Mouse (Mus musculus) embryo, embryonic 11 days (tissue): ENCODE data around the gene Anapc13.

ENCODE experiments used
- DNase-seq: peaks from one replicate; pipeline ENCODE4 v3.0.0-alpha.2; 2015

Gene Anapc13

DNA sequence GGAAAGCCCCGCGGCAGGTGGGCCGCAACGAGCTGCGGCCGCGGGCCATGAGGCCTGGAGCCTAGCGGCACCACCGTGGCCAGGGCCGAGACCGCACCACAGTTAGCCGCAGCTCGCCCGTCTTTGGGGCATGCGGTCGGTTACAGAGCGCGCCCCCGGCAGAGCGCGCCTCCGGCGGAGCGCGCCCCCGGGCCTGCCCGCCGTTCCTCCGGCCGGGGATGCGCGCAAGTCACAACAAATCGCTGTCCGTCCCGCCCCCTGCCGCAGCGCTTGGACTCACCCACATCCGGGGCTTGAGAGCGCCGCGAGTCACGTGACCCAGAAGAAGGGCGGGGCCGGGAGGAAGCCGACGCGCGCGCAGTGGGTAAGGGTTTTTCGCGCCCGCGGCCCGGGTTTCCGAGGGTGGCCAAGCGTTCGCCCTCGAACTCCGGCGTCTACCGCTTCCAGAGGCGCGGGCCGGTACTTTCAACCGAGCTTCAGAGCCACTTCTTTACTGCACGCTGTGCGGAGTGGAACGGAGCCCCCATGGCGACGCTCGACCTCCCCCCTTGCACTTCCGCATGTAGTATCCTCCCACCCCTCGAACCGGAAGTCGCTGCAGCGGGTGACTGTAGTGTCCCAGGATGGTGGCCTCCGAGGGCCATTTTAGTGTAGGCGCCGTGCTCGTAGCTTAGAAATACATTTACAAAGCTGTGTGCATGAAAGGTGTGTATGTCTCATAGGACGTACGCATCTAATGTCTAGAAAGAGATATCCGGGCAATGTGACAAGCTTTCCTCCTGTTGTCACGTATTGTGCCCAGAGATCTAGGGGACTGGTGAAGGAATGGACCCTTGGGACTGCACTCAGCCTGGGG is at the start of gene Anapc13, which contains the start of gene Cep63:
Gene Anapc13 (plus strand): TSS at position 314 of the 856 bp plus-strand sequence.
Gene Cep63 (minus strand): TSS at position 552 of the 856 bp plus-strand sequence.
- peak; percentile 99 for DNase-seq

- no peak for DNase-seq
Measured at GRCm38 (mm10) chr9:102577480-102577879, 48.6 kb upstream of the Anapc13 start.

GRCm38 (mm10) chr9:102581921-102582469 is 44.1 kb upstream of the Anapc13 start:
- DNase-seq, result no peak

DNA sequence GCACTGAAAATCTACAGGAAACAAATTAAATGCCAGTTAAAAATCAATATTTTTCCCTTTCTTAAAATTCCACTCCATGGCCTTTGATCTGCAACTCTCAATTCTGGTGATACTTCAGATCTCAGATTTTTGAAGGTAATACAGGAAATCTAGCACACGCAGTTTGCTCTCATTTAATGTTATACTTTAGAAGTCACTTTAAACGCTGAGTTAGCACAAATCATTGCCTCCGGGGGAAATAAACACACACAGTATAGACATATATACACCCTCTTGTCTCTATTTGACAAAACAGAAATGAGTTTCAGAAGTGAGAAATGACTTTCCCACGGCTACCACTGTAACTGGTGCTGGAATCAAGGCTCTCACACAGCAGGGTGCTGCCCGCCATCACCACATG is 38.7 kb upstream of the Anapc13 start:
- DNase-seq, result no peak

GRCm38 (mm10) chr9:102594667-102595393 is 31.3 kb upstream of the Anapc13 start:
- DNase-seq, result no peak

DNA sequence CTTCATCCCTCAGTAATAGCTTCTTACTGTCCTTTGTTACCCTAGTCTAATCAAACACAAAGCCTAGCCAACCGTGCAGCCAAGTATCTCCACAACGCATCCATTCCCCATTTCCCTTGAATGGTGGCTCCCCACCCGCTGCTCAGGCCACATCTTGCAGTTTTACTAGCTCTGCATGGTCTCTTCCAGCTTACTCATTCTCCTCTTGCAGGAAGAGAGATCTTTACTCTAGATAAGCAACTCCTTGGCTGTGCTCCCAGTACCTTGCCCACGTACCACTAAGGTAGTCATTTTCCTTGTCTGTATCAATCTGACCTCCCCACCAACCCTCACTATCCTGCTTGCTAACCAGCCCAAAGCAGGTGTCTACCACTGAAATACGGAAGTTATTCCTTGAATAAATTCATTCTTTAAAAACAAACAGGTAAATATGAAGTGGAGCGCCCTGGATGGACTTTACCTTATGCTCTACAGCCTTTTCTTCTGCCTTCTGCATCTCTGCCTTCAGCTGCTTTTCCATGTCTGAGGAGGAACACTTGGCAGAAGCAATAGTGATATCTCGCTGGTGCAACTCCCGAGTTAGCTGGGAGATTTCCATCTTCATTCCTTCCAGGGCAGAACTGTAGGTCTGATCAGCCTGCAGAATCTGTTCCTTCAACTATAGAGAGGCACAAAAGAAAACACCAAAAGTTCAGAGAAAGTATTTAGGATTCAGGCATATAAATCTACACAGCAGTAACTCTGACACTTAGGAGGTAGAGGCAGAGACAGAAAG is 30.2 kb upstream of the Anapc13 start:
- no peak for DNase-seq

- DNase-seq, result no peak
Measured at GRCm38 (mm10) chr9:102601187-102601586, 24.9 kb upstream of the Anapc13 start.

- no peak for DNase-seq
Measured at GRCm38 (mm10) chr9:102601666-102602065, 24.4 kb upstream of the Anapc13 start.

GRCm38 (mm10) chr9:102605162-102605561 is 20.9 kb upstream of the Anapc13 start:
- DNase-seq, result no peak

DNA sequence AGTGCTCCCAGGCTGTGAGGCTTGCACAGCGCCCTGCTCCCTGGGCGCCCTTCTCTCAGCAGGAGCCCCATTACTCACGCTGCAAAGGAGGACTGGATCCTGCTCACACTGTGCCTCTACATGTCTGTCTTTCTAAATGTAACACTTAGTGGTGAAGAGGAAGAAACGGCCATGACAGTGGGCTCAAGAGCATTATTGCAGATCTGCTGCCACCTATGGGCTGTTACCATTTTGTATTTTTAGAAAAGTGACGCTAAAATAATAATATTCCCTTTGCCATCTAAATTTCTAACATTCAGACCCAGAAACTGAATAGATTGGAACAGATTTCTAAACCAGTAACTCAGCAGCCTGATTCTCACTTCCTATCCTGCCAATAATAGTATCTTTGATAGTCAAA is 18.6 kb upstream of the Anapc13 start:
- no peak for DNase-seq

DNA sequence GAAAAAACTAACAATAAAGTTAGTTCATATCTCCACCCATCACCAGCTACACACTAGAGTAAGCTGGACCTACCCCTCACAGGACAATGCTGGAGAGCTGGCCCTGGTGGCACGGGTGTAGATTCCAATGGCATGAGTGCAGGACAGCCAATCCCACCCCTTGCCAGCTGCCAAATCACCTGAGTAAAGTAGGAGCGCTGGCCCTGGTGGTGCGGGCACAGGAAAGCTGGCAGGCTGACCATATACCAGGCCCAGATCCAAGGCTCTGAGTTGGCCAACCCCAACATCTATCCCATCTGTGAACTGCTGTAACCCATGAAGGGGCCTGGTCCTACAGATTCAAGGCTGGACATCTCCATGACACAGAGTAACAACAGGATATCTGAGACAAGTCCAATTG is 16.9 kb upstream of the Anapc13 start:
- DNase-seq, result no peak

- DNase-seq, result no peak
Measured at GRCm38 (mm10) chr9:102615071-102615470, 11.0 kb upstream of the Anapc13 start.

DNA sequence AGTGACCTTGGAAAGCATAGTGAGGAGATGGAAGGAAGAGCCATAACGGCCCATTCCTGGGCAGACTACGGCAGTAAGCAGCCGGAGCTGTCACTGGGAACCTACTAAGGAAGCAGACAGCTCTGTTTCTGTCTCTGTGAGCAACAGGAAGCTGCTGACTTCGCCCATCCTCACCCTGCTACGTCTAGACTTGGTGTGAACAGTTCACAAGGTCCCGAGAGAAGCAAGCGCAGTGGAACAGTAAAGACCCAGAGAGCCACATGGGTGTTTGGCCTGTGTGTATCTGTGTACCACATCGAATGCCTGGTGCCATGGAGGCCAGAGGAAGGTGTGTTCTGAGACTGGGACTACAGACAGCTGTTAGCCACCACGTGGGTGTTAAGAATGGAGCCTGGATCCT is 9.8 kb upstream of the Anapc13 start:
- DNase-seq, result no peak

GRCm38 (mm10) chr9:102621385-102621784 is 4.7 kb upstream of the Anapc13 start:
- no peak for DNase-seq

GRCm38 (mm10) chr9:102622192-102622857 is 3.8 kb upstream of the Anapc13 start:
- peak; percentile 82 for DNase-seq

GRCm38 (mm10) chr9:102622876-102623275 is 3.2 kb upstream of the Anapc13 start:
- no peak for DNase-seq

GRCm38 (mm10) chr9:102623581-102623980 is 2.5 kb upstream of the Anapc13 start:
- no peak for DNase-seq

DNA sequence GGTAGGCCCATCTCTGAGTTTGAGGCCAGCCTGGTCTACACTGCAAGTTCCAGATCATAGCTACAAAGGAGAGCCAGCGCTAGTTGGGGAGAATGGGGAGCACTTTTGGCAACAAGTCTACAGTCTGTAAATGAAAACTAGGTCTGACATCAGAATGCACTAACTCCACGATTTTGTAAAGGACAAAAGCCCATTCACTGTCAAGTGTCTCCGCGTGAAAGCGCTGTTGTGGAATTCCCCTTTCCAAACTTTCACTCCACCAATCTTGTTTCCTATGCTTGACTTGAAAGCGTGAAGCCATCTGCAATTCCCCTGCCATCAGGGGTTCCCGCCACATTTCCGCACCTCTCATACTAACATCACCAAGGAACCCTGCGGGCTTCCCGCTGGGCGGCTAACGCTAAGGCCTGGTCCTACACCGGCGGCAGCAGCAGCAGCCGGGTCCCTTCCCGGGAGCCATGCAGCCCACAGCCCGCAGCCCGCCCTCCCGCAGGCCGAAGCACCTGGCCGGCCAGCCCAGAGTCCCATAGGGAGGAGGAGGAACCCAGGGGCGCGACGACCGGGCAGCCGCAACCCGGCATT is 604 bp upstream of the Anapc13 start:
- DNase-seq, result peak; percentile 64

GRCm38 (mm10) chr9:102626839-102627225 is 736 bp downstream of the Anapc13 start:
- no peak for DNase-seq

DNA sequence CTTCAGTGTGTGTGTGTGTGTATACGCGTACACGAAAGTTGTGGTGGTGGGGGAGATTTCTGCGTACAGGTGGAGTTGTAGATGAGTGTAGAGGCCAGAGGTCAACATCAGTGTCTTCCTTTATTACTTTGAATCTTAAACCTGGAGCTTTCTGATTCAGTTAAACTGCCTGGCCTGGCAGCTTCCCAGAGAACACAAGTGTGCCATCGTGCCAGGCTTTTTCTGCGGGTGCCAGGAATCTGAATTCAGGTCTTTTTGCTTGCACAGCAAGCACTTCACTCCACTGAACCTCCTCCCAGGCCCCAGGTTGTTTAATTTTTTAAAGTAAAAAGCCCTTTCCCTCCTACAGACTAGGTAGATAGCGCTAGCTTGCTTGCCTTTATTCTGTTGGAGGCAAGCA is 1.3 kb downstream of the Anapc13 start:
- DNase-seq, result no peak

GRCm38 (mm10) chr9:102629052-102629451 is 3.0 kb downstream of the Anapc13 start:
- DNase-seq, result no peak

DNA sequence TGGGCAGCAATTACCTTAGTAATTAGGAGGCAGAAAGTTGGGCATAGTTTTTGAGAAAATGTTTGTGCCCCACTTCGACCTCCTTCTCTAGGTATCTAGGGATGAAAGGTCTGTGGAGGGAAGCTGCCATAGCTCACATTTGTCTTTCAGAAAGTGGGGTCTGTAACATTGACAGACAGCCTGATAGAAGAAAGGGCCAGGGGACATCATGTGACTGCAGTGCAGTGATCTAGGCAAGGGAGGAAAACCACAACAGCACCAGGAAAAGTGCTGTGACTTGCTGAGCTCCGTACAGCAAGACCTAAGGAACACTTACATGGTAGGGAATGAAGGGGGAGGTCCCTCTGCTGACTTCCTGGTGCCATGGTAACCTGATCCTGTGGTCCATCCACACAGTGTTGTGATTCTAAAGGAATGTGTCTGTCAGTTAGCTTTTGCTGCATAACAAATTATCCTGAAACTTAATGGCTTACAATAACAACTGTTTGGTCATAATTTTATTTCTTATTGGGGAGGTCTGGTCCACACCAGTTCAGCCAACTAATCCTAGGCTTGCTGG is 5.6 kb downstream of the Anapc13 start:
- no peak for DNase-seq
